Mouse (Mus musculus): ENCODE results near the gene Fam69b.

GRCm38 (mm10) chr2:26671182-26671581, 42.9 kb downstream of the Fam69b start, which contains the start of gene Lcn4:
- TF ChIP-seq CTCF (IDR thresholded peaks at IDR 0.05; ENCODE audit: borderline replicate concordance, extremely low read depth, insufficient read depth, insufficient read length) (no peak), POLR2A (IDR thresholded peaks at IDR 0.05; ENCODE audit: borderline replicate concordance, extremely low read depth, insufficient read depth, insufficient read length, poor library complexity, severe bottlenecking) (no peak)
